Mouse (Mus musculus) liver, embryonic 15.5 days (tissue): ENCODE results near the gene Unc93b1. TPM values are rescaled to one million over a fixed set of nuclear protein-coding genes. Genes with fewer than 3 reads are reported as not detected.
A peak's percentile ranks its signal among the peaks of the same experiment; 100 is the strongest.

Experiments used
- ATAC-seq: fragments of 200-750 bp; cut with Nextera tagmentation; 2 replicates; pipeline ENCODE4 v1.8.0; 2017; ENCODE audit warnings: moderate number of reproducible peaks, mild to moderate bottlenecking, moderate library complexity; ENCODE audit not compliant: insufficient read depth
- H3K27ac ChIP-seq: fragments of 300-500 bp; sonication (generic); replicated peaks from 2 replicates; pipeline ENCODE4 v1.5.1; 2015; ENCODE audit warnings: mild to moderate bottlenecking, inconsistent platforms
- H3K27me3 ChIP-seq: fragments of 300-500 bp; sonication (generic); 2 replicates; pipeline ENCODE4 v1.6.1; 2015; ENCODE audit warnings: mild to moderate bottlenecking, inconsistent platforms
- H3K36me3 ChIP-seq: fragments of 300-500 bp; sonication (generic); replicated peaks from 2 replicates; pipeline ENCODE4 v1.6.1; 2015; ENCODE audit warnings: moderate library complexity, mild to moderate bottlenecking, inconsistent platforms
- H3K4me1 ChIP-seq: fragments of 300-500 bp; sonication (generic); replicated peaks from 2 replicates; pipeline ENCODE4 v1.6.1; 2015; ENCODE audit warnings: inconsistent platforms
- H3K4me2 ChIP-seq: fragments of 300-500 bp; sonication (generic); 2 replicates; pipeline ENCODE4 v1.6.1; 2015; ENCODE audit warnings: moderate library complexity, mild to moderate bottlenecking, inconsistent platforms
- H3K4me3 ChIP-seq: fragments of 300-500 bp; sonication (generic); replicated peaks from 2 replicates; pipeline ENCODE4 v1.5.1; 2015; ENCODE audit warnings: mild to moderate bottlenecking, inconsistent platforms
- H3K9ac ChIP-seq: fragments of 300-500 bp; sonication (generic); 2 replicates; pipeline ENCODE4 v1.6.1; 2015; ENCODE audit warnings: moderate library complexity, mild to moderate bottlenecking, inconsistent platforms
- H3K9me3 ChIP-seq: fragments of 300-500 bp; sonication (generic); replicated peaks from 2 replicates; pipeline ENCODE4 v1.6.1; 2016; ENCODE audit warnings: inconsistent platforms
- WGBS: fragments of 180-500 bp; shearing (Covaris S2); methylation state at CpG from one replicate; pipeline ENCODE4 v1.1.7; 2015; ENCODE audit warnings: mixed read lengths; ENCODE audit not compliant: insufficient replicate concordance; 5-methylcytosine and 5-hydroxymethylcytosine counted together
- polyA plus RNA-seq: library from polyadenylated mRNA; unstranded; fragments of >200 nt; fragmentation: Nextera tagmentation; extraction: Ambion mirVana; gene quantifications from 2 replicates; pipeline ENCODE4 v1.2.1, GENCODE M21; 2015

Gene Unc93b1
- polyA plus RNA-seq, 1 experiment from 2014 or later: 32.2 TPM

- ATAC-seq: no peak
- Histone ChIP-seq H3K4me1 (peaks cover 64% of the 10 kb centered on the region), H3K4me2 (no peak overlapping the region), H3K9me3 (no peaks in the 10 kb centered on the region), H3K27me3 (no peaks in the 10 kb centered on the region), H3K36me3 (peaks cover 40% of the 10 kb centered on the region), H3K4me3 (no peak overlapping the region), H3K27ac (no peak overlapping the region), H3K9ac (no peak overlapping the region)
- 79% methylated on average over 25 of the region's 25 CpGs for WGBS
These were observed 31.2 kb upstream of the Unc93b1 start for GRCm38 (mm10) chr19:3903648-3904362.

DNA sequence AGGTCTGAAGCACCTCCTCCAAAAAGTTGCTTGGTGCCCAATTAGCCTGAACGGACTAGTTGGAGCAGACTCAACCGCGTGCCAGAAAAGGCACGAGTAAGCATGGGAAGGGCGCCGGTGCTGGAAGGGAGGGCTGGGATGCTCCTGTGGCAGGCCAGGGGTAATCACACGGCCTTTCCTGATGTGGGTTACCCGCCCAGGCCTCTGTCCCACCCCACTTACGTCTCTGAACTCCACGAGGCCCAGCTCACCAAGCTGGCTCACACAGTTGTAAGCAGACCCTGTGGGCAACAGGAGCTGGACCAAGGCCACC is 30.7 kb upstream of the Unc93b1 start:
- H3K4me2 ChIP-seq: peak overlapping the region; percentile 95; the same call in 1 of the 2 replicates

GRCm38 (mm10) chr19:3905261-3905969 is 29.6 kb upstream of the Unc93b1 start:
- no peaks in the 10 kb centered on the region for H3K27me3 ChIP-seq
- peaks cover 52% of the 10 kb centered on the region for H3K36me3 ChIP-seq
- H3K4me3 ChIP-seq: peak overlapping the region; percentile 65
- H3K9me3 ChIP-seq: no peaks in the 10 kb centered on the region
- WGBS: 11% methylated on average over 6 of the region's 6 CpGs
- no peak for ATAC-seq
- peak overlapping the region; percentile 95 for H3K4me2 ChIP-seq
- H3K4me1 ChIP-seq: peaks cover 70% of the 10 kb centered on the region
- H3K9ac ChIP-seq: peak overlapping the region; percentile 63; the same call in 1 of the 2 replicates
- H3K27ac ChIP-seq: peak overlapping the region; percentile 79

More for the DNA sequence above, 30.7 kb upstream of the Unc93b1 start:
- H3K4me1 ChIP-seq: peaks cover 64% of the 10 kb centered on the region
- peaks cover 43% of the 10 kb centered on the region for H3K36me3 ChIP-seq
- WGBS: 64% methylated on average over 10 of the region's 10 CpGs
- H3K9me3 ChIP-seq: no peaks in the 10 kb centered on the region
- H3K27ac ChIP-seq: no peak overlapping the region
- no peaks in the 10 kb centered on the region for H3K27me3 ChIP-seq
- 0 out of 2 replicates have a peak overlapping the region, but pooled peaks have one; percentile 65 for H3K4me3 ChIP-seq
- H3K9ac ChIP-seq: no peak overlapping the region
- no peak for ATAC-seq

DNA sequence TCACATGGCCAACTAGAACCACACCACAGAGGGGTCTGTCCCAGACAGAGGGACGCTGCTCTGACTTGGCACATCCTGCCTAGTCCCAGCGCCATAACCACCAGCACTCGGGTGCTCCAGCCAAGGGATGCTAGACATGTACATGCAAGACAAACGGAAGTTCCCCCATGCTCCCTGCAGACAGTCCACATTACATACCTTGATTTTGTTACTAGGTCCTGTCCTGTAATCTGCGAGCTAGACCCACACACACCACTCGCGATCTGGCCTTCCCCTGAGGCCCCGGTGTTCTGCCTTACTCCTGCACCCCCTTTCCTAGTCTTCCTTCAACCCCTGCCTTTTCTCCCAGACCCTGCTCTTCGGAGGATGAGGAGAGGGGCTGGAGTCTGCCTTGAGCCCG is 28.7 kb upstream of the Unc93b1 start:
- 0 out of 2 replicates have a peak, but pooled peaks have one; percentile 0 for ATAC-seq
- peaks cover 61% of the 10 kb centered on the region for H3K36me3 ChIP-seq
- peaks cover 79% of the 10 kb centered on the region for H3K4me1 ChIP-seq
- peak overlapping the region; percentile 95 for H3K4me2 ChIP-seq
- H3K9me3 ChIP-seq: no peaks in the 10 kb centered on the region
- H3K27ac ChIP-seq: peak overlapping the region; percentile 79
- H3K4me3 ChIP-seq: peak overlapping the region; percentile 65
- WGBS: 2% methylated on average over 10 of the region's 10 CpGs
- H3K27me3 ChIP-seq: no peaks in the 10 kb centered on the region
- H3K9ac ChIP-seq: peak overlapping the region; percentile 63

DNA sequence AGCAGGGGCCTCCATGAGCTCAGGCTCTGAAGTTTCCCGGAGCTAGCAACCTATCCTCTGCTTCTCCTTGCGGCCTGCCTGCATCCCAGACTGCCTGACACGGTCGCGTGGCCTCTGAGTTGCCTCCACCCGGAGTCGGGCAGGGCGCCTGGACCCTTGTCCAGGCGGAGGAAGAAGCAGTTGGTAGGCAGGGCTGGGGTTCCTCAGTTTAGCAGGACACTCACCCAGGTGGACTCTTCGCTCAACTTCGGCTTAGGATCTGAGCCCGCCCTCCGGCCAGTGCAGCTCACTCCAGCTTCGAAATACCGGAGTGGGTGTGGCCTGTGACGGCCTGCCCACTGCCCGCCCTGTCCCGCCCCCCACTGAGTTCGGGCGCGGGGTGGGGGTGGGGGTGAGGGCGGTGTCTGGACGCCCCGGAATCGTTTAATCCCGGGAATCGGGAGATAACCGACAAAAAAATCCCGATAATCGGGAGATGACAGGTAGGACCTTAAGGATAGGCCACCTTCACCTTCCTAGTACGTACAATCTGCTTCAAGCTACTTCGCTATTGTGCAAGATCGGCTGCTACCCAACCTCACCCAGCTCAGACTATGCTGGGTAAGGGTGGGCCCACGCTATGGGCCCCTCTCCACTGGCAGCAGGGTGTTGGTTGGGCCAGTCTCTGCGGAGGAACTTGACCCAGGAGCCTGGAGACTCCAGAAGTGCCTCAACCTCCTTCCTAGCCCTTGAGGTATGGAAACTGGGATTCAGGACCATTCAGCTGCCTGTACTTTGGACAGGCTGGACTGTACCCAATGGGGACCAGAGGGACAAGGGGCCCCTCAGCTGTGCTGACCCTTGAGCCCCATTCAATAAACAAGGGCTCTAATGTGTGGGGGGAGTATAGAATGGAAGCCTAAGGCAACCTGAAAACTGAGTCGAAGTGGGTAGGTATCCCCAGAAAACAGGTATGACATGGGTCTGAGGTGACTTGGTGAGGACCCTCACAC is 27.9 kb upstream of the Unc93b1 start, which contains the start of gene Tcirg1:
Gene Tcirg1, minus strand, starts transcription at position 339 of the 992 bp plus-strand sequence.
- Histone ChIP-seq H3K4me3 (peak within 1 kb of the TSS; percentile 65), H3K4me1 (peaks cover 81% of the 10 kb centered on the region), H3K9me3 (no peaks in the 10 kb centered on the region), H3K36me3 (peaks cover 53% of the 10 kb centered on the region), H3K27ac (peak within 1 kb of the TSS; percentile 80), H3K27me3 (no peaks in the 10 kb centered on the region), H3K4me2 (peak within 1 kb of the TSS; percentile 95), H3K9ac (peak within 1 kb of the TSS; percentile 63)
- ATAC-seq: peak; percentile 81
- WGBS: 3% methylated on average over 36 of the region's 36 CpGs

DNA sequence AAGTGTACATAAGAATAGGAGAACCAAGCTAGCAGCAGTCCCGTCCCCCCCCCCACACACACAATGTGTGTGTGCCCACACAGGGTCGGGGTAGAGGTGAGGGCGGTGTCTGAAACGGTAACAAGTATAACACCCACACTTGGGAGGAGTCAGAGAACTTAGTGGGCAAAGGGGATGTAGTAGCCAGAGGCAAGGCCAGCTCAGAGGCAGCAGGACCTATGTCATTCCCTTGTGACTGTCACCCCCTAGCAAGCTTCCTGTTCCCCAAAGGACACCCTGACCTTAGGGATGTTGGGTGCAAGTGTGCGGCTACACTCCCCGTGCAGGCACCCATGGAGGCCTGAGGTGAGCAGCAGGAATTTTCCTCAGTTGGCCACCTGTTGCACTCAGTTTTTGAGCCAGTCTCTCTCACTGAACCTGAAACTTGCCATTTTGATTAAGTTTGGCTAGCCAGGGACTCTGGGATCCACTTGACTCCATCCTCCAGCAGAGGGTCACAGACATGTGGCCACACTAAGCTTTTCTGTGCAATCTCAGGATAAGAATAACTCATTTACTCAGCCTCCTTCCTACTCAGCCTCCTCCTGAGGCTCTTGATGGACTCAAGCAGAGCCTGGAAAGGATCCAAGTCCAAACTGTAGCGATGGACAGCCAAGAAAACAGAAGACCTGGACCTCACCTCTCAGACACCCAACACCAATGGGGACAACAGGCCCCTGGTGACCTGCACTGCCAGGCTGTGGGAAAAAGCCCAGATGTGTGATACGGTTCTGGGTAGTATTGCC is 26.9 kb upstream of the Unc93b1 start:
- ATAC-seq: no peak
- Histone ChIP-seq H3K36me3 (peaks cover 43% of the 10 kb centered on the region), H3K27me3 (no peaks in the 10 kb centered on the region), H3K9ac (0 out of 2 replicates have a peak overlapping the region, but pooled peaks have one; percentile 63), H3K9me3 (no peaks in the 10 kb centered on the region), H3K27ac (peak overlapping the region; percentile 80), H3K4me3 (peak overlapping the region; percentile 65), H3K4me1 (peaks cover 79% of the 10 kb centered on the region), H3K4me2 (peak overlapping the region; percentile 95)
- WGBS: 54% methylated on average over 8 of the region's 8 CpGs

DNA sequence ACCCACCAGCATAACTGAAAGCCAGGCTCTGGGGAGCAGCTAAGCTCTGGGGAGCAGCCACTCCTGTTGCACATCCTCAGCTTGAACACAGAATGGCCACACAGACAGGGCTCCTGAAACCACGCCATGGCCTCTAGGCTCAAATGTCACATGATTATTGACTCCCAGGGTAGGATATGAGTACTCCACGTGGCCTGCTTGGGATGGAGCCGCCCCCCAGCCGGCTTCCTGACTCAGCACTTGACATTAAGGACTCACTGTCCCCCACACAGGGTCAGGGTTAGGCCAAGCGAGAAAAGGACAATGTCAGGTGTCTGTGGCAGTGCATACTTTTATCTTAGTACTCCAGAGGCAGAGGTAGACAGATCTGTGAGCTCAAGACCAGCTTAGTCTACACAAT is 24.8 kb upstream of the Unc93b1 start:
- Histone ChIP-seq H3K4me3 (no peak overlapping the region), H3K4me1 (peaks cover 79% of the 10 kb centered on the region), H3K9me3 (no peaks in the 10 kb centered on the region), H3K36me3 (peaks cover 32% of the 10 kb centered on the region), H3K9ac (no peak overlapping the region), H3K27ac (no peak overlapping the region), H3K4me2 (no peak overlapping the region), H3K27me3 (no peaks in the 10 kb centered on the region)
- 56% methylated on average over 5 of the region's 5 CpGs for WGBS
- ATAC-seq: no peak

DNA sequence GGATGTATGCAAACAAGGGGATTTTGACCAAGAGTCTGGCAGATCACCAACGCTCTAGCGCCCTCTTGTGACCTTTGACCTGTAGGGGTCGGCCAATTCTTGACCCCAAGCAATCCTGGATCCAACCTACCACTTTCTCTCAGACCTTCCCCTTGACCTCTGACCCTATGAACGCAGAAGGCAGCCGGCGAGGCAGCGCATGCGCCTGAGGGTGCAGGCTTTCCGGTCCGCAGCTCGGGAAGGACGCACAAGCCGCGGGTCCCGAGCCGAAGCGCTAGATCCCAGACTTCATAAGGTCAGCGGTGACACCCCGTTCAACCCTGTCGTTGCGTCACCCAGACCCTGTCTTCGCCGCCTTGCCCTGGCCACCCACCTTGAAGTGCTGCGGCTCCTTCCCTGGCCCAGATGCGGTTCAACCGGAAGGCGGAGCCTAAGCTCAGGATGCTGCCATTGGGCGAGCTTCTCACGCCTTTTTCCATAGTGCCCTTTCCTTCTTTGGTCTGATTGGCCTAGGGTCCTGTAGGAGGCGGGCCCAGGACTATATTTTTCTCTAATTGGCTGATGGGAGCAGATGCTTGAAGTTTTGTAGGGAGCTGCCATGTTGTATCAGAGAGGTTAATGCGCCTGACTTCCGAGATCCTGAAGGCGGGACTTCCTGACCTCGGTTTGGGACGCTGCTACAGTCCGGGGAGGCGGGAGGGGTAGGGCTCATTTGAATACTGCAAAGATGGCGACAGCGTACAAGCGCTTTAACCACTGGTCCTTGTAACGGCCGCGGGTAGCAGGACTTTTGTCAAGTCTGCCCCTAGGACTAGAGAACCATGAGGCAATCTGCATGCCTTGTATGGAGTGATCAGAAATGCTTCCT is 22.4 kb upstream of the Unc93b1 start, which contains the start of gene Ndufs8:
Gene Ndufs8, minus strand, starts transcription at position 438 of the 868 bp plus-strand sequence.
- ATAC-seq: peak; percentile 96
- Histone ChIP-seq H3K9ac (peak within 1 kb of the TSS; percentile 68), H3K27me3 (no peaks in the 10 kb centered on the region), H3K36me3 (peaks cover 32% of the 10 kb centered on the region), H3K27ac (peak within 1 kb of the TSS; percentile 86), H3K9me3 (no peaks in the 10 kb centered on the region), H3K4me3 (peak within 1 kb of the TSS; percentile 77), H3K4me1 (peaks cover 58% of the 10 kb centered on the region), H3K4me2 (peak within 1 kb of the TSS; percentile 87)
- under 1% methylated on average over 43 of the region's 43 CpGs for WGBS

DNA sequence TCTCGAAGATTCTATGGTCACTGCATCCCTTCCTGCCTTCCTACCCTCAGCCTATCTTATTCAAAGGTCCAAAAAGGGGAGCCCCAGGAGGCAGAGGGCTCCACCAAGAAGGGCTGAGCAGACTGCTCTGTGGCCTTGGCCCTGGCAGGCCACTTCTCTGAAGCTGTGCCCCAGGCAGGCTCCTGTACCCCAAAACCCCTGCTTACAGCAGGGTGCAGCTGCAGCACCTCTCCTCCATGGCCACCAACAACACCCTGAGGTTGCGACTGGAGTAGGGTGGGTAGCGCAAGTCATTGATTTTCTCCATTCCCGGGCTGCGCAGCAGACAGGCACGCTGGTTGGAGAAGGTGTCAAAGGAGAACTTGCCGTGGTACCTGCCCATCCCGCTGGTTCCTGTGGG is 21.3 kb upstream of the Unc93b1 start:
- Histone ChIP-seq H3K9ac (peak overlapping the region; percentile 61), H3K4me3 (peak overlapping the region; percentile 77), H3K4me1 (peaks cover 48% of the 10 kb centered on the region), H3K4me2 (peak overlapping the region; percentile 87), H3K36me3 (peaks cover 26% of the 10 kb centered on the region), H3K9me3 (no peaks in the 10 kb centered on the region), H3K27ac (peak overlapping the region; percentile 78), H3K27me3 (no peaks in the 10 kb centered on the region)
- 66% methylated on average over 8 of the region's 8 CpGs for WGBS
- no peak for ATAC-seq
